Mouse (Mus musculus) adrenal gland, postnatal 10 days (tissue): ENCODE data around the gene Pdxp. TPM values are rescaled to one million over a fixed set of nuclear protein-coding genes. Genes with fewer than 3 reads are reported as not detected.

Experiments
- DNase-seq: peaks from one replicate; pipeline ENCODE4 v3.0.0; 2021; ENCODE audit warnings: mixed read lengths
- long read RNA-seq, 2 experiments: library from polyadenylated mRNA; stranded (forward); transcript quantifications; one replicate each; pipeline ENCODE4 v2.0.0; 2021
- total RNA-seq, 2 experiments: library from RNA; stranded (reverse); gene quantifications; 2 replicates each; pipeline ENCODE4 v1.2.3; 2021

Pdxp gene
- total RNA-seq = 1 to 10 TPM; 5.2 to 6.1 TPM
- long read RNA-seq, experiment 1, transcript Pdxp-201 (2 exons, 2,001 nt) = major isoform, 13 of 15 reads
- long read RNA-seq, experiment 1, partial matches to known transcripts = 2 of 15 reads
- long read RNA-seq, experiment 1, other reads (novel, unspliced or antisense) = 0 of 15 reads
- long read RNA-seq, experiment 2, transcript Pdxp-201 (2 exons, 2,001 nt) = major isoform, 7 of 8 reads
- long read RNA-seq, experiment 2, partial matches to known transcripts = 0 of 8 reads
- long read RNA-seq, experiment 2, other reads (novel, unspliced or antisense) = 1 of 8 reads

GRCm38 (mm10) chr15:78913632-78914090 lies at the start of gene Pdxp:
Pdxp (plus strand) TSS chr15:78913919.
- peak; percentile 95 for DNase-seq

GRCm38 (mm10) chr15:78868398-78868797 lies 45.3 kb upstream of the Pdxp start:
- DNase-seq = no peak

- DNase-seq = no peak
Measured at GRCm38 (mm10) chr15:78868826-78869233, 44.9 kb upstream of the Pdxp start.

GRCm38 (mm10) chr15:78869775-78870174 lies 43.9 kb upstream of the Pdxp start:
- DNase-seq = peak; percentile 55

GRCm38 (mm10) chr15:78872021-78872608 lies 41.6 kb upstream of the Pdxp start:
- DNase-seq = no peak

GRCm38 (mm10) chr15:78873803-78874435 lies 39.8 kb upstream of the Pdxp start:
- no peak for DNase-seq

GRCm38 (mm10) chr15:78874989-78875388 lies 38.7 kb upstream of the Pdxp start:
- no peak for DNase-seq

- no peak for DNase-seq
Measured at GRCm38 (mm10) chr15:78875537-78875936, 38.2 kb upstream of the Pdxp start.

GRCm38 (mm10) chr15:78876258-78876696 lies 37.4 kb upstream of the Pdxp start:
- peak; percentile 86 for DNase-seq

GRCm38 (mm10) chr15:78876991-78877809 lies 36.5 kb upstream of the Pdxp start, which contains the start of gene Gga1:
Gga1 (plus strand) TSS chr15:78877190.
- DNase-seq = peak; percentile 95

GRCm38 (mm10) chr15:78877810-78878390 lies 35.8 kb upstream of the Pdxp start:
- DNase-seq = no peak

- DNase-seq = peak; percentile 30
Measured at GRCm38 (mm10) chr15:78878792-78879516, 34.8 kb upstream of the Pdxp start.

- no peak for DNase-seq
Measured at GRCm38 (mm10) chr15:78880432-78880831, 33.3 kb upstream of the Pdxp start.

- no peak for DNase-seq
Measured at GRCm38 (mm10) chr15:78881828-78882227, 31.9 kb upstream of the Pdxp start.

GRCm38 (mm10) chr15:78889401-78889853 lies 24.3 kb upstream of the Pdxp start:
- no peak for DNase-seq

GRCm38 (mm10) chr15:78892440-78892839 lies 21.3 kb upstream of the Pdxp start:
- DNase-seq = no peak

- no peak for DNase-seq
Measured at GRCm38 (mm10) chr15:78894726-78895125, 19.0 kb upstream of the Pdxp start.

GRCm38 (mm10) chr15:78895741-78896140 lies 18.0 kb upstream of the Pdxp start:
- DNase-seq = no peak

- DNase-seq = no peak
Measured at GRCm38 (mm10) chr15:78896149-78896548, 17.6 kb upstream of the Pdxp start.

GRCm38 (mm10) chr15:78897488-78897887 lies 16.2 kb upstream of the Pdxp start:
- no peak for DNase-seq

- no peak for DNase-seq
Measured at GRCm38 (mm10) chr15:78898507-78899001, 15.2 kb upstream of the Pdxp start.
